Mouse (Mus musculus): ENCODE results near the gene A130010J15Rik. TPM values are rescaled to one million over a fixed set of nuclear protein-coding genes. Genes with fewer than 3 reads are reported as not detected.

Gene A130010J15Rik
- total RNA-seq, 1 experiment: 7.6 TPM

DNA sequence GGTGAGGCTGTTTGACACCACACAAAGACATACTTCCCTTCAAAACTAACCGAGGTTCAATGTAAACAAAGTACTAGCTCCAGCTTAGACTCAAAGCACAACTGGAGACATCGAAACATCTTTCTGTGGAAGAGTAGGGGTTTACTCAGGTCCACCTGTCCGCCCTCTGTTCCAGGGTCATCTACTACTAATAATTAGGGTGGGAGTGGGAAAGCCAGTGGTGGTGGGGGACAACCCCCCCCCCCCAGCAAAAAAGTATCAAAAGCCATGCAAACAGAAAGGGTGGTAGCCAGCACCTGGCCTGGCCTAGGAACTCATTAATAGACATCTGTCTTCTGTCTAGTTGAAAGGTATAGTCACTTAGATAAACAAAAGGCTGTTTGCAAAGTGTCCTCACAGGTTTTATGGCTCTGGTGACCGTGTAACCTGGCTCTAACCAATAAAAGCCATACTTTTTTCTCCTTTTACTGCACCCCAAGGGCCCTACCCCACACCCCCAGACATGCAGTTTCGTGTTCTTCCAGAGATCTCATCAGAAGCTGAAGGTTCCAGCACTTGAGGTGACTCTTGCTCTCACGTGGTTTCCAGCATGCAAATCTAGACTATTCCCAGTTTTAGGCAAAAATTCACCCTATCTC, 36.4 kb upstream of the A130010J15Rik start:
- TF ChIP-seq HCFC1 (IDR thresholded peaks at IDR 0.05; ENCODE audit: borderline replicate concordance, insufficient read depth, low read length) (no peak), ZC3H11A (IDR thresholded peaks at IDR 0.05; ENCODE audit: borderline replicate concordance, low read depth, low read length) (no peak), ZNF384 (IDR thresholded peaks at IDR 0.05; ENCODE audit: low read depth, low read length) (no peak)
- in situ Hi-C loops (cut with MboI; ENCODE audit: low sequenced_read_pairs in 2 of 2, unreplicated experiment in 2 of 2): no loop called here
- Histone ChIP-seq H3K4me3 (ENCODE audit: insufficient read depth in 1 of 2, low read depth in 1 of 2, low read length in 2 of 2, poor library complexity in 1 of 2, severe bottlenecking in 1 of 2) (no peak overlapping the region), H3K4me1 (ENCODE audit: control insufficient read depth in 2 of 2, insufficient read depth in 2 of 2, low read length in 2 of 2, poor library complexity in 1 of 2) (peaks cover 0 to 2% of the 10 kb centered on the region in 2 experiments; a peak in 3 of 4 replicates), H3K9ac (ENCODE audit: insufficient read depth, low read depth, low read length, poor library complexity, severe bottlenecking) (no peak overlapping the region), H3K36me3 (ENCODE audit: control insufficient read depth, insufficient read depth, low read length, poor library complexity, severe bottlenecking) (peaks cover 12% of the 10 kb centered on the region; the same call in 1 of the 2 replicates), H3K27ac (ENCODE audit: insufficient read depth, low read depth, low read length, poor library complexity, severe bottlenecking) (no peak overlapping the region), H3K9me3 (ENCODE audit: control insufficient read depth, insufficient read depth, low read depth, low read length) (no peaks in the 10 kb centered on the region)
- DNase-seq (ENCODE audit: low read depth, low spot score): no peak

GRCm38 (mm10) chr1:193132385-193132784, 35.5 kb upstream of the A130010J15Rik start:
- peaks cover 5% of the 10 kb centered on the region; the same call in 1 of the 2 replicates for H3K36me3 ChIP-seq (ENCODE audit: control insufficient read depth, insufficient read depth, low read length, poor library complexity, severe bottlenecking)
- DNase-seq (ENCODE audit: low read depth, low spot score): no peak
- H3K9ac ChIP-seq (ENCODE audit: insufficient read depth, low read depth, low read length, poor library complexity, severe bottlenecking): no peak overlapping the region
- no peaks in the 10 kb centered on the region for H3K9me3 ChIP-seq (ENCODE audit: control insufficient read depth, insufficient read depth, low read depth, low read length)
- TF ChIP-seq MAFK (IDR thresholded peaks at IDR 0.05; ENCODE audit: insufficient read depth, low read depth, low read length) (no peak), CHD2 (IDR thresholded peaks at IDR 0.05; ENCODE audit: low read depth, low read length) (no peak), ZC3H11A (IDR thresholded peaks at IDR 0.05; ENCODE audit: borderline replicate concordance, low read depth, low read length) (no peak), HCFC1 (IDR thresholded peaks at IDR 0.05; ENCODE audit: borderline replicate concordance, insufficient read depth, low read length) (no peak), ZNF384 (IDR thresholded peaks at IDR 0.05; ENCODE audit: low read depth, low read length) (no peak)
- H3K27ac ChIP-seq (ENCODE audit: insufficient read depth, low read depth, low read length, poor library complexity, severe bottlenecking): no peak overlapping the region
- no peak overlapping the region for H3K4me3 ChIP-seq (ENCODE audit: insufficient read depth in 1 of 2, low read depth in 1 of 2, low read length in 2 of 2, poor library complexity in 1 of 2, severe bottlenecking in 1 of 2)
- in situ Hi-C loops (cut with MboI; ENCODE audit: low sequenced_read_pairs in 2 of 2, unreplicated experiment in 2 of 2): no loop called here
- H3K4me1 ChIP-seq (ENCODE audit: control insufficient read depth in 2 of 2, insufficient read depth in 2 of 2, low read length in 2 of 2, poor library complexity in 1 of 2): peaks cover 0 to 2% of the 10 kb centered on the region in 2 experiments; a peak in 3 of 4 replicates

GRCm38 (mm10) chr1:193133726-193134125, 34.1 kb upstream of the A130010J15Rik start:
- Histone ChIP-seq H3K4me3 (ENCODE audit: insufficient read depth in 1 of 2, low read depth in 1 of 2, low read length in 2 of 2, poor library complexity in 1 of 2, severe bottlenecking in 1 of 2) (no peak overlapping the region), H3K27ac (ENCODE audit: insufficient read depth, low read depth, low read length, poor library complexity, severe bottlenecking) (no peak overlapping the region)
- in situ Hi-C loops (cut with MboI; ENCODE audit: low sequenced_read_pairs in 2 of 2, unreplicated experiment in 2 of 2): no loop called here

DNA sequence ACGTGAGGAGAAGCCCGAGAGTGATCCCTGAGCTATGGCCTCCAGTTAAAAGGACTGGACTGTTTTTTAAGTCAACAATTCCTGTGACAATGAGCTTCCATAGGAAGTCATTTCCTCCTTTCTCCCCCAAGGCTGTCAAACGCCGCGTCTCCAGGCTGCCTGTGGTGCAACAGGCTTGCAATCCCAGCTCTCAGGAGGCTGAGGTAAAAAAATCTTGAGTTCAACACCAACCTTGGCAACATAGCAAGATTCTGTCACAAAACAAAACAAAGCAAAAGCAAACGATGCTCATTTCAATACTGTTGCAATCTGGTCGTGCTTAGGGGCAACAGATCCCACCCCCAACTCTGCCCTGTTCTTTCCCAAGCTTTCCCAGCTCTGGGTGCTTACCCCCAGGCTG, 29.8 kb upstream of the A130010J15Rik start:
- Histone ChIP-seq H3K4me1 (ENCODE audit: control insufficient read depth in 2 of 2, insufficient read depth in 2 of 2, low read length in 2 of 2, poor library complexity in 1 of 2) (no peaks in the 10 kb centered on the region; a peak in 1 of 4 replicates), H3K4me3 (ENCODE audit: insufficient read depth in 1 of 2, low read depth in 1 of 2, low read length in 2 of 2, poor library complexity in 1 of 2, severe bottlenecking in 1 of 2) (no peak overlapping the region), H3K27ac (ENCODE audit: insufficient read depth, low read depth, low read length, poor library complexity, severe bottlenecking) (no peak overlapping the region), H3K36me3 (ENCODE audit: control insufficient read depth, insufficient read depth, low read length, poor library complexity, severe bottlenecking) (no peaks in the 10 kb centered on the region), H3K9ac (ENCODE audit: insufficient read depth, low read depth, low read length, poor library complexity, severe bottlenecking) (no peak overlapping the region), H3K9me3 (ENCODE audit: control insufficient read depth, insufficient read depth, low read depth, low read length) (no peaks in the 10 kb centered on the region)
- no peak for TF ChIP-seq ZNF384 (IDR thresholded peaks at IDR 0.05; ENCODE audit: low read depth, low read length)
- TF ChIP-seq HCFC1 (IDR thresholded peaks at IDR 0.05; ENCODE audit: borderline replicate concordance, insufficient read depth, low read length): no peak
- TF ChIP-seq MAFK (IDR thresholded peaks at IDR 0.05; ENCODE audit: insufficient read depth, low read depth, low read length): no peak
- TF ChIP-seq ZC3H11A (IDR thresholded peaks at IDR 0.05; ENCODE audit: borderline replicate concordance, low read depth, low read length): no peak
- no peak for TF ChIP-seq CHD2 (IDR thresholded peaks at IDR 0.05; ENCODE audit: low read depth, low read length)
- in situ Hi-C loops (cut with MboI; ENCODE audit: low sequenced_read_pairs in 2 of 2, unreplicated experiment in 2 of 2): no loop called here
- DNase-seq (ENCODE audit: low read depth, low spot score): no peak

More at GRCm38 (mm10) chr1:193133726-193134125, 34.1 kb upstream of the A130010J15Rik start:
- Histone ChIP-seq H3K36me3 (ENCODE audit: control insufficient read depth, insufficient read depth, low read length, poor library complexity, severe bottlenecking) (no peaks in the 10 kb centered on the region), H3K9ac (ENCODE audit: insufficient read depth, low read depth, low read length, poor library complexity, severe bottlenecking) (no peak overlapping the region), H3K9me3 (ENCODE audit: control insufficient read depth, insufficient read depth, low read depth, low read length) (no peaks in the 10 kb centered on the region), H3K4me1 (ENCODE audit: control insufficient read depth in 2 of 2, insufficient read depth in 2 of 2, low read length in 2 of 2, poor library complexity in 1 of 2) (peaks cover 0 to 2% of the 10 kb centered on the region in 2 experiments; a peak in 3 of 4 replicates)
- peak; percentile 45 for DNase-seq (ENCODE audit: low read depth, low spot score)
- TF ChIP-seq CHD2 (IDR thresholded peaks at IDR 0.05; ENCODE audit: low read depth, low read length) (no peak), ZNF384 (IDR thresholded peaks at IDR 0.05; ENCODE audit: low read depth, low read length) (no peak), HCFC1 (IDR thresholded peaks at IDR 0.05; ENCODE audit: borderline replicate concordance, insufficient read depth, low read length) (no peak), MAFK (IDR thresholded peaks at IDR 0.05; ENCODE audit: insufficient read depth, low read depth, low read length) (no peak), ZC3H11A (IDR thresholded peaks at IDR 0.05; ENCODE audit: borderline replicate concordance, low read depth, low read length) (no peak)
